Mouse (Mus musculus): ENCODE measurements around the gene Dbt. TPM values are rescaled to one million over a fixed set of nuclear protein-coding genes. Genes with fewer than 3 reads are reported as not detected.

The Dbt gene
- polyA plus RNA-seq (2012; ENCODE audit: insufficient read depth, insufficient read length, missing spikeins), result 12.2 and 13.6 TPM in 2 replicates

GRCm38 (mm10) chr3:116512904-116513716 lies at the start of gene Dbt:
Gene Dbt, plus strand, starts transcription at chr3:116513070.
- Histone ChIP-seq H3K4me1 (ENCODE audit: control insufficient read depth, insufficient read depth, low read length) (peaks cover 21% of the 10 kb centered on the region), H3K4me3 (ENCODE audit: insufficient read depth, low read length) (peak within 1 kb of the TSS; percentile 79), H3K27ac (ENCODE audit: insufficient read depth, low read depth, low read length) (no peak within 1 kb of the TSS)
- no peak for TF ChIP-seq POLR2A (IDR thresholded peaks at IDR 0.05; ENCODE audit: borderline replicate concordance, low read depth, low read length)
- no peak for TF ChIP-seq CTCF (IDR thresholded peaks at IDR 0.05; ENCODE audit: low read depth, low read length)

DNA sequence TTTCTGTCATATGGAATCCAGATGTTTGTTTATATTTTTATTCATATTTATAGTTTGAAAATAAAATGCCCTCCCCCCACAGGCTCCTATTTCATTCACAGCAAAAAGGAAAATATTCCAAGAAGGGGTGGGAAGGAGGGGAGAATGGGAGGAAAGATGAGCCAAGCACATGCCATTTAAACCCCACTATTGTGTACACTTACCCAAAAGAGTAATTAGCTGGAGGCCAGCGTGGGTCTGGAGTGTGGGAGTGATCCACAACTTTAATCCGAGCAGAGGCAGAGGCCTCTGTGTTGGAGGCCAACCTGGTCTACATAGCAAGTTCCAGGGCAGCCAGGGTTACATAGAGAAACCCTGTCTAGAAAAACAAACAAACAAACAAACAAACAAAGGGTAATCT lies 48.6 kb upstream of the Dbt start:
- no peak overlapping the region for H3K4me3 ChIP-seq (ENCODE audit: insufficient read depth, low read length)
- TF ChIP-seq POLR2A (IDR thresholded peaks at IDR 0.05; ENCODE audit: borderline replicate concordance, low read depth, low read length) (no peak), CTCF (IDR thresholded peaks at IDR 0.05; ENCODE audit: low read depth, low read length) (no peak)
- H3K4me1 ChIP-seq (ENCODE audit: control insufficient read depth, insufficient read depth, low read length), result no peaks in the 10 kb centered on the region
- H3K27ac ChIP-seq (ENCODE audit: insufficient read depth, low read depth, low read length), result no peak overlapping the region

- no peak overlapping the region for H3K27ac ChIP-seq (ENCODE audit: insufficient read depth, low read depth, low read length)
These were observed 47.2 kb upstream of the Dbt start for GRCm38 (mm10) chr3:116465709-116466108.

DNA sequence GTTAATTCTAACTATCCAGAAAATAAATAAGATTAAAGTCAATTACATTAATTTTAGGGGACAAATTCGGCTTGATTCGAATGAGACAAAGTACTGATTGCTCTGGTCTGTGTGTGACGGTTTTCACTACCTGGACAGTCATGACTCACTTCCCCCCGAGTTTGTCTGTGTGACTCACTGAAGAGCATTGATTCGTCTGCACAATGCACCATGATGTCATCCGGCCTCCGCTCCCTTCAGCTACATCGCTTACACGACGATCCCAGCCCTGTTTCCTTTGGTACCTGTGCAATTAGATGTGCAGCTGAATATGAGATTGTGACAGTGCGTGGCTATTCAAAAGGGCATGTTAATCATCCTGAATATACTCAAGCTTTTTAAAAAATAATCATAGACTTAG lies 38.3 kb upstream of the Dbt start:
- TF ChIP-seq CTCF (IDR thresholded peaks at IDR 0.05; ENCODE audit: low read depth, low read length) (no peak), POLR2A (IDR thresholded peaks at IDR 0.05; ENCODE audit: borderline replicate concordance, low read depth, low read length) (no peak)
- Histone ChIP-seq H3K4me1 (ENCODE audit: control insufficient read depth, insufficient read depth, low read length) (peaks cover 2% of the 10 kb centered on the region; the same call in 1 of the 2 replicates), H3K4me3 (ENCODE audit: insufficient read depth, low read length) (no peak overlapping the region), H3K27ac (ENCODE audit: insufficient read depth, low read depth, low read length) (no peak overlapping the region)

More at GRCm38 (mm10) chr3:116465709-116466108, 47.2 kb upstream of the Dbt start:
- Histone ChIP-seq H3K4me1 (ENCODE audit: control insufficient read depth, insufficient read depth, low read length) (no peaks in the 10 kb centered on the region), H3K4me3 (ENCODE audit: insufficient read depth, low read length) (no peak overlapping the region)
- TF ChIP-seq CTCF (IDR thresholded peaks at IDR 0.05; ENCODE audit: low read depth, low read length) (no peak), POLR2A (IDR thresholded peaks at IDR 0.05; ENCODE audit: borderline replicate concordance, low read depth, low read length) (no peak)

- peaks cover 2% of the 10 kb centered on the region; the same call in 1 of the 2 replicates for H3K4me1 ChIP-seq (ENCODE audit: control insufficient read depth, insufficient read depth, low read length)
- no peak overlapping the region for H3K27ac ChIP-seq (ENCODE audit: insufficient read depth, low read depth, low read length)
- TF ChIP-seq CTCF (IDR thresholded peaks at IDR 0.05; ENCODE audit: low read depth, low read length), result no peak
- H3K4me3 ChIP-seq (ENCODE audit: insufficient read depth, low read length), result no peak overlapping the region
These were observed 36.1 kb upstream of the Dbt start for GRCm38 (mm10) chr3:116476686-116477298.

GRCm38 (mm10) chr3:116477351-116477750 lies 35.5 kb upstream of the Dbt start:
- H3K4me1 ChIP-seq (ENCODE audit: control insufficient read depth, insufficient read depth, low read length), result peaks cover 7% of the 10 kb centered on the region
- TF ChIP-seq CTCF (IDR thresholded peaks at IDR 0.05; ENCODE audit: low read depth, low read length) (no peak), POLR2A (IDR thresholded peaks at IDR 0.05; ENCODE audit: borderline replicate concordance, low read depth, low read length) (no peak)

GRCm38 (mm10) chr3:116480119-116480518 lies 32.8 kb upstream of the Dbt start:
- Histone ChIP-seq H3K27ac (ENCODE audit: insufficient read depth, low read depth, low read length) (no peak overlapping the region), H3K4me3 (ENCODE audit: insufficient read depth, low read length) (no peak overlapping the region), H3K4me1 (ENCODE audit: control insufficient read depth, insufficient read depth, low read length) (peaks cover 20% of the 10 kb centered on the region)
- TF ChIP-seq POLR2A (IDR thresholded peaks at IDR 0.05; ENCODE audit: borderline replicate concordance, low read depth, low read length) (no peak), CTCF (IDR thresholded peaks at IDR 0.05; ENCODE audit: low read depth, low read length) (no peak)

More at GRCm38 (mm10) chr3:116477351-116477750, 35.5 kb upstream of the Dbt start:
- Histone ChIP-seq H3K4me3 (ENCODE audit: insufficient read depth, low read length) (no peak overlapping the region), H3K27ac (ENCODE audit: insufficient read depth, low read depth, low read length) (no peak overlapping the region)

GRCm38 (mm10) chr3:116480937-116481336 lies 31.9 kb upstream of the Dbt start:
- H3K4me1 ChIP-seq (ENCODE audit: control insufficient read depth, insufficient read depth, low read length), result peaks cover 22% of the 10 kb centered on the region
- H3K4me3 ChIP-seq (ENCODE audit: insufficient read depth, low read length), result no peak overlapping the region
- no peak for TF ChIP-seq CTCF (IDR thresholded peaks at IDR 0.05; ENCODE audit: low read depth, low read length)

DNA sequence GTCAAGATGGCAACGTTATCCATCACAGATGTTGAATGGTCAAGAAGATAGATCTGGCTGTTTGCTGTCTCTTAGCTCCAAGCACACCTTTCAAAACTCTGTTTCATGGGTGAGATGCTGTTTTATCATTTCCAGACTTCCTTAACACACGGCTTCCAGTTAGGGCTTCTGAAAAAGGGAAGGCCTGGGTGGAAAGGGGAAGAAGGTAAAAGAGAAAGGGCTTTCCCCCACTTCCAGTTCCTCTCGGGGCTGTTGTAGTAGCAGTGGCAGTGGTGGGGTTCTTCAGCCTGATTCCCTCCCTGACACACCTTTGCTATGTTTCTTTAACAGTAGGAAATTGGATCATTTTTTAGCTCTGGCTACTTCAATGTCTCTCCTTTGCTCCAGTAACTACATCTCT lies 30.1 kb upstream of the Dbt start:
- H3K27ac ChIP-seq (ENCODE audit: insufficient read depth, low read depth, low read length), result no peak overlapping the region
- no peak overlapping the region for H3K4me3 ChIP-seq (ENCODE audit: insufficient read depth, low read length)
- peaks cover 27% of the 10 kb centered on the region for H3K4me1 ChIP-seq (ENCODE audit: control insufficient read depth, insufficient read depth, low read length)
- TF ChIP-seq CTCF (IDR thresholded peaks at IDR 0.05; ENCODE audit: low read depth, low read length) (no peak), POLR2A (IDR thresholded peaks at IDR 0.05; ENCODE audit: borderline replicate concordance, low read depth, low read length) (no peak)

More at GRCm38 (mm10) chr3:116480937-116481336, 31.9 kb upstream of the Dbt start:
- no peak overlapping the region for H3K27ac ChIP-seq (ENCODE audit: insufficient read depth, low read depth, low read length)

GRCm38 (mm10) chr3:116483271-116483670 lies 29.6 kb upstream of the Dbt start:
- Histone ChIP-seq H3K4me1 (ENCODE audit: control insufficient read depth, insufficient read depth, low read length) (peaks cover 27% of the 10 kb centered on the region), H3K27ac (ENCODE audit: insufficient read depth, low read depth, low read length) (no peak overlapping the region; the same call in 1 of the 2 replicates), H3K4me3 (ENCODE audit: insufficient read depth, low read length) (no peak overlapping the region)
- TF ChIP-seq CTCF (IDR thresholded peaks at IDR 0.05; ENCODE audit: low read depth, low read length) (no peak), POLR2A (IDR thresholded peaks at IDR 0.05; ENCODE audit: borderline replicate concordance, low read depth, low read length) (no peak)

Data from bone marrow macrophage, adult 2 months (primary cell).